ENCODE assay signal across 19 mouse cellular contexts in genomic region chr7:113253777-113254405, GRCm38 (mm10). TPM values are rescaled to one million over a fixed set of nuclear protein-coding genes. Genes with fewer than 3 reads are reported as not detected.
DNase-seq lines count a peak whose midpoint lies in the region; ATAC-seq and TF ChIP-seq lines count a peak whose summit lies in the region.
"Had no signal": no experiment of that assay in that cellular context is flagged by ENCODE, and none has a peak within 500 bp of the region (broad histone marks: within the 10 kb centered on the region; RNA-seq: fewer than 3 reads in every experiment).

No protein-coding gene starts in this region.

- H3K4me3 ChIP-seq in kidney, embryonic 14.5 days (ENCODE audit: low read length), result no peak overlapping the region
- no peak overlapping the region for H3K4me3 ChIP-seq in intestine, postnatal 0 days (ENCODE audit: low read depth, low read length)
- H3K4me3 ChIP-seq in liver, postnatal 0 days (ENCODE audit: low read depth, low read length), result no peak overlapping the region
- H3K4me3 ChIP-seq: hindbrain, embryonic 13.5 days; limb, embryonic 15.5 days; megakaryocyte, embryonic 14.5 days; stomach, embryonic 15.5 days had no signal

- DNase-seq in kidney, adult 18-20 months, result peak; percentile 55
- peak; percentile 76 for DNase-seq in kidney, adult 9 months
- peak; percentile 51 for DNase-seq in liver, postnatal 0 days
- no peak for DNase-seq in urinary bladder, adult 2 months (ENCODE audit: low spot score)
- DNase-seq in urinary bladder, postnatal 4 days (ENCODE audit: low spot score in 2 of 2), result no peak
- DNase-seq: cerebellum, adult 9-11 months; gastrocnemius, postnatal 10 days; heart, postnatal 14 days; lung, postnatal 10 days; spleen, adult 18-20 months; thymus, postnatal 14 days had no signal

- TF ChIP-seq EP300 in liver, postnatal 0 days (IDR thresholded peaks at IDR 0.05; ENCODE audit: low read depth), result no peak

- no peak overlapping the region for H3K9ac ChIP-seq in kidney, embryonic 14.5 days (ENCODE audit: low read depth, low read length)
- no peak overlapping the region for H3K9ac ChIP-seq in intestine, postnatal 0 days (ENCODE audit: low read depth, low read length)
- H3K9ac ChIP-seq in liver, postnatal 0 days (replicated peaks), result no peak overlapping the region
- H3K9ac ChIP-seq: hindbrain, embryonic 13.5 days; limb, embryonic 15.5 days; stomach, embryonic 15.5 days had no signal

- TF ChIP-seq CTCF in intestine, postnatal 0 days (IDR thresholded peaks at IDR 0.05; ENCODE audit: low read depth), result no peak
- TF ChIP-seq CTCF in liver, postnatal 0 days (IDR thresholded peaks at IDR 0.05; ENCODE audit: low read depth), result no peak

- ATAC-seq in kidney, embryonic 14.5 days (ENCODE audit: low FRiP score, low TSS enrichment), result no peak
- ATAC-seq in intestine, postnatal 0 days, result peak; percentile 80
- ATAC-seq in liver, postnatal 0 days, result peak; percentile 83

- H3K4me2 ChIP-seq in kidney, embryonic 14.5 days (replicated peaks; ENCODE audit: low read depth, low read length), result no peak overlapping the region
- no peak overlapping the region for H3K4me2 ChIP-seq in intestine, postnatal 0 days (replicated peaks; ENCODE audit: low read depth)
- no peak overlapping the region for H3K4me2 ChIP-seq in liver, postnatal 0 days (ENCODE audit: low read depth, low read length)
- H3K4me2 ChIP-seq: heart, embryonic 11.5 days; hindbrain, embryonic 13.5 days; limb, embryonic 15.5 days; stomach, embryonic 15.5 days had no signal

- no peaks in the 10 kb centered on the region for H3K27me3 ChIP-seq in kidney, embryonic 14.5 days (ENCODE audit: control insufficient read depth, insufficient read depth, low read length)
- H3K27me3 ChIP-seq in intestine, postnatal 0 days (replicated peaks; ENCODE audit: control insufficient read depth, insufficient read depth, low read length), result peaks cover 7% of the 10 kb centered on the region; the same call in 1 of the 2 replicates
- no peaks in the 10 kb centered on the region for H3K27me3 ChIP-seq in liver, postnatal 0 days (ENCODE audit: insufficient read depth, low read length)
- H3K27me3 ChIP-seq: hindbrain, embryonic 13.5 days; limb, embryonic 15.5 days; stomach, embryonic 15.5 days had no signal

- no peaks in the 10 kb centered on the region for H3K36me3 ChIP-seq in kidney, embryonic 14.5 days (ENCODE audit: control insufficient read depth, insufficient read depth, low read length)
- H3K36me3 ChIP-seq in intestine, postnatal 0 days (ENCODE audit: control insufficient read depth, insufficient read depth), result no peaks in the 10 kb centered on the region; the same call in 1 of the 2 replicates
- no peaks in the 10 kb centered on the region for H3K36me3 ChIP-seq in liver, postnatal 0 days (replicated peaks; ENCODE audit: insufficient read depth, low read length)
- H3K36me3 ChIP-seq: hindbrain, embryonic 13.5 days; limb, embryonic 15.5 days; stomach, embryonic 15.5 days had no signal

- H3K4me1 ChIP-seq in kidney, embryonic 14.5 days (ENCODE audit: control insufficient read depth, insufficient read depth, low read length), result 0 out of 2 replicates have a peak, but pooled peaks cover 7% of the 10 kb centered on the region
- H3K4me1 ChIP-seq in intestine, postnatal 0 days (replicated peaks; ENCODE audit: control insufficient read depth, insufficient read depth, low read length), result no peaks in the 10 kb centered on the region
- H3K4me1 ChIP-seq in liver, postnatal 0 days (ENCODE audit: insufficient read depth), result peaks cover 16% of the 10 kb centered on the region
- H3K4me1 ChIP-seq: megakaryocyte, embryonic 14.5 days had no signal

- 89% methylated on average over 7 of the region's 7 CpGs for WGBS in kidney, embryonic 14.5 days
- 59% methylated on average over 7 of the region's 7 CpGs for WGBS in intestine, postnatal 0 days
- WGBS in liver, postnatal 0 days (ENCODE audit: insufficient replicate concordance), result 68% methylated on average over 7 of the region's 7 CpGs

- H3K9me3 ChIP-seq in kidney, embryonic 14.5 days (ENCODE audit: control insufficient read depth, low read length), result no peaks in the 10 kb centered on the region
- H3K9me3 ChIP-seq in intestine, postnatal 0 days (ENCODE audit: control insufficient read depth), result no peaks in the 10 kb centered on the region
- no peaks in the 10 kb centered on the region for H3K9me3 ChIP-seq in liver, postnatal 0 days (ENCODE audit: low read length)
- H3K9me3 ChIP-seq: G1E; hindbrain, embryonic 13.5 days; limb, embryonic 15.5 days; megakaryocyte, embryonic 14.5 days; stomach, embryonic 15.5 days had no signal

- H3K27ac ChIP-seq in kidney, embryonic 14.5 days (ENCODE audit: low read depth, low read length), result no peak overlapping the region
- no peak overlapping the region for H3K27ac ChIP-seq in intestine, postnatal 0 days (ENCODE audit: low read depth, low read length)
- H3K27ac ChIP-seq in liver, postnatal 0 days (ENCODE audit: low read depth), result peak overlapping the region; percentile 11; the same call in 1 of the 2 replicates
- H3K27ac ChIP-seq: hindbrain, embryonic 13.5 days; limb, embryonic 15.5 days; stomach, embryonic 15.5 days had no signal

RNA-seq across cellular contexts. Expression of gene Arntl, which starts 46.6 kb away (rescaled TPM):
- 8.0 and 11.2 TPM in 2 replicates for polyA plus RNA-seq in kidney, embryonic 14.5 days (2014; fragmentation: Nextera tagmentation; extraction: Ambion mirVana)
- polyA plus RNA-seq in intestine, postnatal 0 days (2015; fragmentation: Nextera tagmentation; extraction: Ambion mirVana), result 5.3 and 5.4 TPM in 2 replicates
- polyA plus RNA-seq in liver, postnatal 0 days (2015; fragmentation: Nextera tagmentation; extraction: Ambion mirVana), result 7.0 and 8.9 TPM in 2 replicates
- polyA plus RNA-seq in urinary bladder, adult 2 months (2012; rRNA removed), result 2.7 and 3.1 TPM in 2 replicates

Comparison
In these comparisons a context has a peak if more than half of its experiments do, and no peak if none do; other contexts are left out.
1. DNase-seq: peak in kidney, adult 18-20 months (single experiment), kidney, adult 9 months (single experiment) and liver, postnatal 0 days (single experiment); none in urinary bladder, adult 2 months (single experiment) and urinary bladder, postnatal 4 days (0 of 2).